Mouse (Mus musculus) heart, adult 18-20 months (tissue): ENCODE data around the gene AL731706.2. TPM values are rescaled to one million over a fixed set of nuclear protein-coding genes. Genes with fewer than 3 reads are reported as not detected.
"Not testable (repeated sequence)": the region's sequence is repeated elsewhere in the genome, so short reads cannot be mapped to it uniquely, and the experiment has no call there.

Experiments used
- DNase-seq, 2 experiments: peaks; one replicate each; pipeline ENCODE4 v3.0.0; 2021 to 2022; ENCODE audit warnings: mixed read lengths in 1 of 2
- long read RNA-seq, 2 experiments: library from polyadenylated mRNA; stranded (forward); transcript quantifications; one replicate each; pipeline ENCODE4 v2.0.0; 2021
- total RNA-seq, 2 experiments: library from RNA; stranded (reverse); gene quantifications; 2 replicates each; pipeline ENCODE4 v1.2.3; 2021

Gene AL731706.2
- total RNA-seq = 10 to 100 TPM; 15.4 to 26.4 TPM
- long read RNA-seq, experiment 1 = 0 reads
- long read RNA-seq, experiment 2 = 0 reads

DNA sequence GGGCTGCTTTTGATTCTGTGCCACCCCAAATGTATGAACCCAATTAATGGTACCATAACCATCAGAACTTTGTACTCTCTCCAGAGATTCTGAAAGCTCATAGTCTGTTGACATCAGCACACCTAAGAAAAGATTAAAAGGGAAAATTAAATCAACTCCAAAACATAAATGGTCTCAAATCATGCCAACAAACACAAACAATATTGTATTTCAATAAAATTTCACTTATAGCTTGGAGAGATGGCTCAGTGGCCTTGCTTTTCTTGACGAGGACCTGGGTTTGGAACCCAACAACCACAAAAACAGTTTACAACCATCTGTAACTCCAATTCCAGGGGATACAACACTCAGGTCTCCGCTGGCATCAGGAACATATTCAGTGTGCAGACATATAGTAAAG, at the start of gene AL731706.2:
Gene AL731706.2, minus strand, starts transcription at position 101 of the 400 bp plus-strand sequence.
- DNase-seq = no peak

- DNase-seq = peak; percentile 28 to 54
Observed at GRCm38 (mm10) chr2:136921003-136921408, 35.5 kb upstream of the AL731706.2 start.

DNA sequence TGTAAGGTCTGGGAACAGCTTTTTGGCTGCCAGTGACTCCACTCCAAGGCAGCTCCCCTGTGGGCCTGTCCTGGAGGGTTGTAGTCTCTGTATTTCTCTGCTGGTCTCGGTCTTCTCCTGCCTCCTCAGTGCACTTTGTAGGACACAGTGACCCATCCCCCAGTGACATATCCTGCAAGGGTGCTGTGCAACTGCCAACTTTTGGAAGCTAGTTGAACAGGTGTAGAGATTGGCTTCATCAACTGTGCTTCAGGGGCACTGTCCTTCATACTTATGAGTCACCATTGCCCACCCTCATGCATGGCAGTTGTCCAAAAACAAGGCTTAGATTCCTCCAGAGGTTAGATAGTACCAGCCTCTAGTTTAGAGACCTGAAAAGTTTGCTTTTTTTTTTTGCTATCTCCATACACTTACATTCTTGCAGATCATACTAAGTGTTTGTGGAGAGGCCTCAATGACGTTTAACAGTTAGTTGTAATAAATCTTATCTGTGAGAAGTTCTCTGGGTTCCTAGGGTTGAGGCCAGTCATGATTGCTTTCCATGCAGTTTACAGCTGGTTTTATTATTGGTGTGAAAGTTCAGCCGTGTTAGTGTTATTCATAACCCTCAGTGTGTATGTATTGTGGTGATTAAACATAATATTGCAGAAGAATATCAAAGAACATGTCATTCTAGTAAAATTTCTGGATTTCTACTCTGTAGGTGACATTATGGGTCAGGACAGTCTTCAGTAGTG, 34.9 kb upstream of the AL731706.2 start:
- no peak for DNase-seq

DNA sequence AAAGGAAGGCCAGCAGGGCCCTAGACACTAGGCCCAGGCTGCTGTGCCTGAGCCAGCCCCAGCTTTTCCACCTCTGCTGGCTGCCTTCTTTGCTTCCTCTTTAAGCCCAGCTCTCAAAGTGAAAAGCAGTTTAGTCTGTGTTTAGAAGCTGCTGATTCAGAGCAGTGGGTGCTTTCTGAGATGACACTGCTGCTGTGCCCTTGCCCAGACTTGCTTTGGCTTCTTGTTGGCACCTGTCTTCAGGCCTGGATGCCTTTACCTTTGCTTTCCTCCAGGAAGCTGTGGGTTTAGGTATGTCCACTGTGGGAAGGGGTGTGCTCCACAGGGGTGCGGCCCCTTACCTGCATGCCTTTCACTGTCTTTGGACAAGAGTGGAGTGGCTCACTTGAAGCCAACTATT, 34.0 kb upstream of the AL731706.2 start:
- no peak for DNase-seq

DNA sequence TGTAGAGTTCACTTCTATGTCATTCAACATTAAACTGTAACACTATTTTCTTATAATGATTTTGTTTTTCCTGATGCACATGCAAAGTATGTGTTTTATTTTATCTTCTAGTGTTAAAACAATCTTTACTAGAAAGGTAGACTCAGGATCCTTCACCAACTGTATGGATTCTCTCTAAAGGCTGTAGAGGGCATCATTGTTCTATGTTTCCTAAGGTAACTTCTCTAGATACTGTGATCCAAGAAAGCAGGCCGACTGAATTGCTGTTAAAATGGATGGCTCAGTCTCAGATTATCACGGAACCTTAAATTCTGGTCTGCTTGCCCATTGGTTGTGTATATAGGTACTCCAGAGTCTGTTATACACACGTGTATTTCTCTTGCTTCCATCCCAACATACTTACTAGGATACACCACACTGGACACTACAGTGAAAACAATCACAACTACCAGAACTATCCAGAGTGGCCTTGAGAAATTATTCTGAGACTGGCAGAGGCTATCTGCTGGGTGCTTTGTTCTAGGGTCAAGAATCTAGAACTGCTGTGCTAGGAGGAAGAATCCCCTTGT, 28.9 kb upstream of the AL731706.2 start:
- peak in 1 of 2 experiments; percentile 30 for DNase-seq

DNA sequence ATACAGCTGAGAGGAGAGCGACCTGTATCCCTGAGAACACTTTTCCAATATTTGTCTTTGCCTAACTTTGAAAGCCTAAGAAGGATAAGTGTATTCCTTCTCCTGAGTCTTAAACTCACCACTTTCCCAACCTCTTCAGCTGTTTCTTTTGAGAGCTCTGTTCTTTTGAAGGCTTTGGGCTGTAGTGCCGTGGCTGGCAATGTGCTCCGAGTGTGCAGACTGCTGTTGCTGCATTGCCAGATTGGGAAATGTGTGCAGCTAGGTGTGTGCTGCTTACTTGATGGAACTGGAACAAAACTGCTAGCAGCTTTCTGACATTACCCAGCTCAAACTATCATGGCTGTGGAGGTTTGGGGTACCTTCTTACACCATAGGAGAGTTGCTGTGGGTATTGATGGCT, 27.5 kb upstream of the AL731706.2 start:
- no peak for DNase-seq

DNA sequence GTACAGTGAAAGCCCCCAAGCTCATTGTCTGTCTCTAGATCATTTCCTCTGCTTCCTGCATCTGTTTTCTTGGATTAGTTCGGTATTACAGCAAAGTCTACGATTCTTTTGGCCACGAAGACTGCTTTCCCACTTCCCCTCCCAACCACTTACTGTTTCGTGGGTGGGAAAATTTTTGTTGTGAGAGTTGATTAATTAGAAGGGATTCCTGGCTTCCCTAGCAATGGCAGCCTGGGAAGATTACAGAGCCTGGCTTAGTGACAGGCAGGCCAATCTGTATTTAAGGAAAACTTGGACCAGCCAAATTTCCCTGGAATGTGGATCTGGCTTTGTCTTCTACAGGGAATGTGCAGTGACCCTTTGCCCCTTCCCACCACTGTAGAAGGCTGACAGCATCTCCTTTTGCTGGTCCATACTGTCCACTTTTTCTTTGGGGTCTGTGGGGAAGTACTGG, 26.5 kb upstream of the AL731706.2 start:
- DNase-seq = peak; percentile 27 to 29

GRCm38 (mm10) chr2:136909298-136909697, 23.8 kb upstream of the AL731706.2 start:
- no peak for DNase-seq

GRCm38 (mm10) chr2:136908596-136908995, 23.1 kb upstream of the AL731706.2 start:
- no peak for DNase-seq

GRCm38 (mm10) chr2:136896131-136896530, 10.7 kb upstream of the AL731706.2 start:
- DNase-seq = no peak

- no peak for DNase-seq
Observed at GRCm38 (mm10) chr2:136894494-136894893, 9.0 kb upstream of the AL731706.2 start.

DNA sequence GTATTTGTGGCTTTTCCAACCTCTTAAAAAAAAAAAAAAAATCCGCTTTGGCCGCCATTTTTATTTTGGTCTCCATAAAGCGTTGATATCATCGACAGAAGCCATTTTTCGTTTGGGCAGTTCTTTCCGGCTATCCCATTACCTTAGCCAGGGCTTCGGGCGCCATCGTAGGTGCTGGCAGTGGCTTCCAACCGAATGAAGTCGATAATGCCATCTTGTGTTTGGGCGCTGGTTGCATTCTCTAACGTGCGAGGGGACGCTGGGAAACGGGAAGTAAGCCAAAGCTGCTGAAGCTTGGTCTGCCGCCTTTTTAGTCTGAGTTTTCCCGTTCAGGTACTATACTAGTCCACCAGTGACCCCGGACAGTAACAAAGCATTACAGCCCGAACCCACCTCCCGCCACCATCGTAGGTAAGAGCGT, 6.5 kb upstream of the AL731706.2 start:
- DNase-seq = peak; percentile 98

DNA sequence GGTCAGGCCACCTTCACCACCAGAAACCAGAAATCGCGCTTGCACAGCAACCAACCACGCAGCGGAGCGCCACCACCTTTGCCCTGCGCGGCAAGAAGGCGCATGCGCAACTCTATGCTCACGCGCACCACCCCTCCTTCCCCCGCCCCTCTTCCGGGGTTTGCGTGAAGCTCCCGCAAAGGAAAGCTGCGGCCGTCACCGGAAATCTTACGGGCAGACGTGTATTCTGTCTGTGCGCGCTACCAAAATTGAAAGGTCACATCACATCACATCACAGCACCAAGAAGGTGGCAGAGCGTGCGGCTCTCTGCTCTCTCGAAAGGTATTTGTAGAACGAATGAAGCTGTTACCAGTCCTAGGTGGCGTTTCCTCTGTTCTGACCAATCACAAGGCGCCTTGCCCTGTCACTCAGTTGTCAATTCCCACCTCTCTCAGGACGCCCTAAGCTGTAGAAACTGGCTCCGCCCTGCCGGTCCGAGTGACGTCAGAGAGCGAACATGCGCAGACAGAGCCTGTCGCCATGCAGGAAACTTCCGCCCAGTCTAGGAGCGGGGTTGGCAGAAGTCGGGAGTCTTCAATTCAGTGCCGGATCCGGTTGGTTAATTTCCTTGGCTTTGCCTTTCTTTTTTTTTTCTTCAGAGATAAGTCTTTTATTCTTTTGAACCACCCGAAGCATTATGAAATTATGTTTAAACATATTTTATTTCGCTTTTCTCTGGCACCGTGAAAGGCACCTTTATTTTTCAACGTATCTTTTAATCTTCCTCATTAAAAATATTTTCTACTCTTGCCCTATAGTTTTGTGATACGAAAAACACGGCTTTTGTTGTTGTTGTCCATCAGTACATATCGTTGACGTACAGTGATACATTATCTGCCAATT, 5.8 kb upstream of the AL731706.2 start, which contains the start of the genes Slx4ip, AL731706.1 and Mkks:
Gene Slx4ip, plus strand, starts transcription at position 151 of the 883 bp plus-strand sequence.
Gene AL731706.1, minus strand, starts transcription at position 322 of the 883 bp plus-strand sequence.
Gene Mkks, minus strand, starts transcription at position 322 of the 883 bp plus-strand sequence.
- DNase-seq = peak; percentile 100

- not testable (repeated sequence) for DNase-seq
Observed at GRCm38 (mm10) chr2:136890716-136891067, 5.2 kb upstream of the AL731706.2 start.

GRCm38 (mm10) chr2:136886846-136887245, 1.4 kb upstream of the AL731706.2 start:
- peak; percentile 11 to 68 for DNase-seq

GRCm38 (mm10) chr2:136854543-136855388, 30.7 kb downstream of the AL731706.2 start:
- DNase-seq = no peak

GRCm38 (mm10) chr2:136850366-136850765, 35.1 kb downstream of the AL731706.2 start:
- no peak for DNase-seq

GRCm38 (mm10) chr2:136837994-136838393, 47.5 kb downstream of the AL731706.2 start:
- peak; percentile 23 to 48 for DNase-seq

DNA sequence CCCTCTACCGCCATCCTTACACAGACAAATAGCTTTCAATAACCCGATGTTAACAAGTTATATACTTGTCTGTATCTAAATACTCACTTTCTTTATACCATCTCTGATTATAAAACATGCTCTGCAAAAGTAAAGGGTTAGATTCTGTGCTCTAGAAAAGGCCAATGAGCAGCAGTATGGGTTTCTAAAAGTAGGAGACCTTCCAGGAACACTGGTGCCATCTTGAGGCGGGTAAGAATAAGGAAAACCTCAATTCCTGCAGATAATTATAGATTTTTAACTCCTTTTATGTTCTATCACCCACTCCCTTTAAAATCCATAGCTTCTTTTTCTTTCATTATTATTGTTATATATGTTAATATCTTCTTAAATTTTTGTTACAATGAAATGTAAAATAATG, 49.6 kb downstream of the AL731706.2 start:
- DNase-seq = no peak
